Mouse (Mus musculus) layer of hippocampus, adult 8-10 months (tissue): ENCODE data around the gene Tex13c1. TPM values are rescaled to one million over a fixed set of nuclear protein-coding genes. Genes with fewer than 3 reads are reported as not detected.

Source experiments
- DNase-seq, 2 experiments: peaks; one replicate each; pipeline ENCODE4 v3.0.0; 2022; ENCODE audit warnings: low spot score in 2 of 2
- total RNA-seq, 4 experiments: library from RNA; stranded (reverse); gene quantifications; 2 replicates each; pipeline ENCODE4 v1.2.4; 2022

The Tex13c1 gene
- total RNA-seq: not detected

DNA sequence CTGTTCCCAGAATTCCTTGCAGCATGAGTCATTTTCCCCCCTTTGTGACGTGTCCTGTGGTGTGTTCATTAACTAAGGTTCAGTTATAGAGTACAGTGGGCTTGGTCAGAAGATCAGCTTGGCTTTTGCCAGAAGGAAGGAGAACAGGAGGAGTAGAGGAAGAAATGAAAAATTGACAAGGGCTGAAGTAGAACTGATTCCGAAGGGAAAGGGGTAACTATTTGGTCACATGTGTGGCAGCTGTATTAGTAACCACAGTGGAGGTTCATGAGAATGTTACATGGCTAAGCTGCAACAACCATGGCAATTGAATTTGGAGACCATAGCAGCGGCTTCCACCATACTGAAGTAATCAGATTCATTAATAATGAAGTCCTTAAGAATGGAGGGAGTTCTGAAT lies at the start of gene Tex13c1:
Gene Tex13c1 (plus strand): TSS at position 301 of the 400 bp plus-strand sequence.
- no peak for DNase-seq

Other genes starting within 250 kb of the Tex13c1 start
- 10 to 100 TPM; 31.3 to 35.7 (median 33.9) TPM for gene Tenm1, start 162.0 kb upstream of the Tex13c1 start, total RNA-seq